Mouse (Mus musculus) intestine, embryonic 14.5 days (tissue): ENCODE results near the gene Ptges. TPM values are rescaled to one million over a fixed set of nuclear protein-coding genes. Genes with fewer than 3 reads are reported as not detected.
A peak's percentile ranks its signal among the peaks of the same experiment; 100 is the strongest.

ENCODE experiments used
- ATAC-seq: fragments of 200-750 bp; cut with Nextera tagmentation; replicated peaks from 2 replicates; pipeline ENCODE4 v1.8.0; 2017; ENCODE audit warnings: low read depth, moderate number of reproducible peaks, moderate TSS enrichment, moderate library complexity; ENCODE audit not compliant: low FRiP score, low TSS enrichment
- DNase-seq: peaks from one replicate; pipeline ENCODE4 v3.0.0-alpha.2; 2018; ENCODE audit warnings: low spot score
- H3K27ac ChIP-seq: fragments of 300-500 bp; sonication (generic); 2 replicates; pipeline ENCODE4 v1.5.1; 2014; ENCODE audit warnings: low read depth, mild to moderate bottlenecking, control low read depth
- H3K27me3 ChIP-seq: fragments of 300-500 bp; sonication (generic); replicated peaks from 2 replicates; pipeline ENCODE4 v1.6.1; 2014; ENCODE audit warnings: low read length, control low read depth; ENCODE audit not compliant: control insufficient read depth, insufficient read depth
- H3K36me3 ChIP-seq: fragments of 300-500 bp; sonication (generic); 2 replicates; pipeline ENCODE4 v1.6.1; 2014; ENCODE audit warnings: low read length, control low read depth; ENCODE audit not compliant: control insufficient read depth, insufficient read depth
- H3K4me1 ChIP-seq: fragments of 300-500 bp; sonication (generic); replicated peaks from 2 replicates; pipeline ENCODE4 v1.6.1; 2014; ENCODE audit warnings: low read length, control low read depth, mixed read lengths; ENCODE audit not compliant: control insufficient read depth, insufficient read depth
- H3K4me2 ChIP-seq: fragments of 300-500 bp; sonication (generic); 2 replicates; pipeline ENCODE4 v1.6.1; 2014; ENCODE audit warnings: low read length
- H3K4me3 ChIP-seq: fragments of 300-500 bp; sonication (generic); 2 replicates; pipeline ENCODE4 v1.5.1; 2014; ENCODE audit warnings: low read depth, low read length, control low read depth, mixed read lengths
- H3K9ac ChIP-seq: fragments of 300-500 bp; sonication (generic); 2 replicates; pipeline ENCODE4 v1.6.1; 2014; ENCODE audit warnings: mild to moderate bottlenecking, low read length
- H3K9me3 ChIP-seq: fragments of 300-500 bp; sonication (generic); 2 replicates; pipeline ENCODE4 v1.6.1; 2016; ENCODE audit warnings: low read length, control low read depth; ENCODE audit not compliant: control insufficient read depth
- WGBS: fragments of 180-500 bp; shearing (Covaris S2); extraction: QIAGEN DNeasy Blood & Tissue Kit; methylation state at CpG from one replicate; pipeline ENCODE4 v1.1.7; 2014; 5-methylcytosine and 5-hydroxymethylcytosine counted together
- polyA plus RNA-seq: library from polyadenylated mRNA; unstranded; fragments of >200 nt; fragmentation: Nextera tagmentation; extraction: Ambion mirVana; gene quantifications from 2 replicates; pipeline ENCODE4 v1.2.1, GENCODE M21; 2014

Gene Ptges
- polyA plus RNA-seq, 1 experiment from 2014 or later: 4.5 TPM

- Histone ChIP-seq H3K4me1 (peaks cover 22% of the 10 kb centered on the region), H3K4me3 (no peak overlapping the region)
- no peak for ATAC-seq
These were observed 28.0 kb downstream of the Ptges start for GRCm38 (mm10) chr2:30901646-30902160.

GRCm38 (mm10) chr2:30899397-30900069, 30.1 kb downstream of the Ptges start:
- H3K4me3 ChIP-seq: no peak overlapping the region
- H3K9ac ChIP-seq: no peak overlapping the region
- no peak overlapping the region for H3K4me2 ChIP-seq
- no peaks in the 10 kb centered on the region for H3K36me3 ChIP-seq
- peaks cover 19% of the 10 kb centered on the region for H3K4me1 ChIP-seq
- no peak overlapping the region for H3K27ac ChIP-seq
- no peaks in the 10 kb centered on the region for H3K9me3 ChIP-seq
- DNase-seq (no peak), ATAC-seq (no peak)
- WGBS: 88% methylated on average over 14 of the region's 14 CpGs
- H3K27me3 ChIP-seq: 0 out of 2 replicates have a peak, but pooled peaks cover 6% of the 10 kb centered on the region

More at GRCm38 (mm10) chr2:30901646-30902160, 28.0 kb downstream of the Ptges start:
- 55% methylated on average over 6 of the region's 6 CpGs for WGBS
- Histone ChIP-seq H3K27ac (no peak overlapping the region), H3K27me3 (0 out of 2 replicates have a peak, but pooled peaks cover 6% of the 10 kb centered on the region), H3K9ac (no peak overlapping the region), H3K4me2 (peak overlapping the region; percentile 64), H3K36me3 (no peaks in the 10 kb centered on the region), H3K9me3 (no peaks in the 10 kb centered on the region)
- no peak for DNase-seq

- H3K36me3 ChIP-seq: no peaks in the 10 kb centered on the region
- H3K4me3 ChIP-seq: no peak overlapping the region
- H3K4me2 ChIP-seq: no peak overlapping the region
- H3K9ac ChIP-seq: no peak overlapping the region
- H3K9me3 ChIP-seq: no peaks in the 10 kb centered on the region
- ATAC-seq (no peak), DNase-seq (no peak)
- 0 out of 2 replicates have a peak, but pooled peaks cover 2% of the 10 kb centered on the region for H3K27me3 ChIP-seq
- H3K27ac ChIP-seq: no peak overlapping the region
- peaks cover 7% of the 10 kb centered on the region for H3K4me1 ChIP-seq
- 42% methylated on average over 6 of the region's 6 CpGs for WGBS
These were observed 32.4 kb downstream of the Ptges start for GRCm38 (mm10) chr2:30897291-30897690.

GRCm38 (mm10) chr2:30893946-30894345, 35.7 kb downstream of the Ptges start:
- WGBS: 74% methylated on average over 7 of the region's 7 CpGs
- no peak overlapping the region for H3K9ac ChIP-seq
- no peak overlapping the region for H3K4me2 ChIP-seq
- no peaks in the 10 kb centered on the region for H3K36me3 ChIP-seq
- H3K4me1 ChIP-seq: no peaks in the 10 kb centered on the region
- H3K27me3 ChIP-seq: no peaks in the 10 kb centered on the region
- no peak overlapping the region for H3K27ac ChIP-seq
- no peak overlapping the region for H3K4me3 ChIP-seq
- DNase-seq (no peak), ATAC-seq (no peak)
- H3K9me3 ChIP-seq: no peaks in the 10 kb centered on the region

- 13% methylated on average over 6 of the region's 6 CpGs for WGBS
- no peaks in the 10 kb centered on the region for H3K9me3 ChIP-seq
- no peaks in the 10 kb centered on the region for H3K36me3 ChIP-seq
- no peak overlapping the region for H3K27ac ChIP-seq
- no peaks in the 10 kb centered on the region for H3K4me1 ChIP-seq
- DNase-seq (no peak), ATAC-seq (no peak)
- H3K4me2 ChIP-seq: no peak overlapping the region
- H3K4me3 ChIP-seq: no peak overlapping the region
- H3K9ac ChIP-seq: no peak overlapping the region
- no peaks in the 10 kb centered on the region for H3K27me3 ChIP-seq
These were observed 36.3 kb downstream of the Ptges start for GRCm38 (mm10) chr2:30893399-30893798.

GRCm38 (mm10) chr2:30891002-30891401, 38.7 kb downstream of the Ptges start:
- H3K36me3 ChIP-seq: no peaks in the 10 kb centered on the region
- no peak overlapping the region for H3K9ac ChIP-seq
- H3K27me3 ChIP-seq: no peaks in the 10 kb centered on the region
- H3K4me2 ChIP-seq: no peak overlapping the region
- 10% methylated on average over 3 of the region's 3 CpGs for WGBS
- no peak overlapping the region for H3K27ac ChIP-seq
- H3K9me3 ChIP-seq: no peaks in the 10 kb centered on the region
- DNase-seq (peak; percentile 74), ATAC-seq (0 out of 2 replicates have a peak, but pooled peaks have one; percentile 47)
- no peaks in the 10 kb centered on the region for H3K4me1 ChIP-seq
- H3K4me3 ChIP-seq: no peak overlapping the region

GRCm38 (mm10) chr2:30885453-30886163, 44.1 kb downstream of the Ptges start:
- Histone ChIP-seq H3K9ac (no peak overlapping the region), H3K9me3 (no peaks in the 10 kb centered on the region), H3K27ac (no peak overlapping the region), H3K27me3 (no peaks in the 10 kb centered on the region), H3K4me3 (no peak overlapping the region), H3K4me2 (no peak overlapping the region), H3K36me3 (no peaks in the 10 kb centered on the region), H3K4me1 (no peaks in the 10 kb centered on the region)
- DNase-seq (no peak), ATAC-seq (no peak)
- 31% methylated on average over 9 of the region's 9 CpGs for WGBS

- no peak overlapping the region for H3K4me2 ChIP-seq
- ATAC-seq (no peak), DNase-seq (no peak)
- no peaks in the 10 kb centered on the region for H3K9me3 ChIP-seq
- no peak overlapping the region for H3K4me3 ChIP-seq
- WGBS: 92% methylated on average over 4 of the region's 4 CpGs
- no peaks in the 10 kb centered on the region for H3K4me1 ChIP-seq
- no peaks in the 10 kb centered on the region for H3K36me3 ChIP-seq
- H3K27ac ChIP-seq: no peak overlapping the region
- no peak overlapping the region for H3K9ac ChIP-seq
- H3K27me3 ChIP-seq: no peaks in the 10 kb centered on the region
These were observed 44.8 kb downstream of the Ptges start for GRCm38 (mm10) chr2:30884852-30885373.
